Mouse (Mus musculus) embryonic fibroblast, embryonic 13.5 days (primary cell): ENCODE results near the gene Ccdc27.

ENCODE experiments used
- CTCF ChIP-seq: IDR thresholded peaks from 2 replicates; pipeline ENCODE4 v1.5.1; 2011; ENCODE audit warnings: mild to moderate bottlenecking, control low read depth, low read length, moderate library complexity, borderline replicate concordance; ENCODE audit not compliant: insufficient read depth
- POLR2A ChIP-seq: IDR thresholded peaks from 2 replicates; pipeline ENCODE4 v1.6.1; 2011; ENCODE audit warnings: low read depth, mild to moderate bottlenecking, control low read depth, low read length, moderate library complexity

- TF ChIP-seq CTCF (no peak), POLR2A (no peak)
Observed at GRCm38 (mm10) chr4:154028646-154029045, 13.8 kb downstream of the Ccdc27 start.
